Mouse (Mus musculus): Measurements from ENCODE around the gene Pitx1.

The Pitx1 gene

GRCm38 (mm10) chr13:55836142-55836625 lies at the start of gene Pitx1:
TSS of gene Pitx1 (minus strand) at chr13:55836192.
- DNase-seq: no peak

DNA sequence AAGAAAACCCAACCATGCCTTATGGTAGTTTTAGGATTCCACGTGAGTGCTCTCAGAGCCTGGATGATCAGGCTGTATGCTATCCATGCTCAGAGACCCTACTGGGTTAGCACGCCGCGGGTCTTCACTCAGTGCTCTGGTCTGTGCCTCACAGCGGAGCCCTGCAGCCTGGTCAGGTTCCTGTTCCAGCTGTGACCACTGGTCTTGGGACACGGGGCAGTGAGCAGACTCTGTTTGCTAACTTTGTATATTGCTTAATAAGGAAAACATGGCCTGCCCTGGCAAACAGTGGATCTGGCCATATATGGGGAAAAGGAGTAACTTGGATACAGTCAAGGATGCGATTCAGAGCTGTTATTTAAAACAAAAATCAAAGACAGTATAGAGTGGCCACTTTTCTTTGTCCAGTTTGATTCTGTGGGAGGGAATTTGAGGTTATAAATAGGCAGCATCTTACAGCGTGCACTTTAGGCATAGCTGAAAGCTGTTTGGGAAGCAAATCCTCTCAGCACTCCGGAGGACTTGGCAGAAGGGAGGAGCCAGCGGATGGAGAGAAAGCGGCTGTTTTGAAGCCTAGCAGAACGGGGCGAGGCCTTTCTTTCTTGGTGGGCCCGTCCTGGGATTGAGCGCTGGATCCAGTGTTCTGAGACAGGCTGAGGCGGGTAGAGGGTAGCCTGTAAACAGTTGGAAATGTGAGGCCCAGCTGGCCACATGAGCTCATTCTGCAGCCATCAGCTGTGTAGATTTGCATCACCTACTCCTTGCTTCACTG lies 45.6 kb upstream of the Pitx1 start:
- DNase-seq: no peak

DNA sequence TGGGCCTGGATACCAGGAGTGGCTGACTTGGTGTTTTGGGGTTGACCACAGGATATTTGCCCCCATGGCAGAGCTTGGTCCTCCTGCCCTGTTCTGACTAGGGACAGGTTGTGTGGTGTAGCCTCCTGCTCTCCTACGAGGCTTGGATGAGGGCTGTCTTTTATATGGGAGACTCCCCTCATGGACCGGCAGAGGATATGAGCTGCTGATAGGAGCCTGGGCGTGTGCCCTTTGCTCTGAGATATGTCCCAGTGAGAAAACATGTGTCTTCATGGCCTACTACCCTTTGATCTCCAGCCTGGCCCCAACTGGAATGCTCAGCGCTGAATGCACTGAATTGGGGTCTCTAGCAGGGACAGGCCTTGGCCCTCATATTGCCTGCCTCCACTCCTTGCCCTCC lies 42.4 kb upstream of the Pitx1 start:
- DNase-seq: no peak

- no peak for DNase-seq
Observed at GRCm38 (mm10) chr13:55871410-55871809, 35.4 kb upstream of the Pitx1 start.

DNA sequence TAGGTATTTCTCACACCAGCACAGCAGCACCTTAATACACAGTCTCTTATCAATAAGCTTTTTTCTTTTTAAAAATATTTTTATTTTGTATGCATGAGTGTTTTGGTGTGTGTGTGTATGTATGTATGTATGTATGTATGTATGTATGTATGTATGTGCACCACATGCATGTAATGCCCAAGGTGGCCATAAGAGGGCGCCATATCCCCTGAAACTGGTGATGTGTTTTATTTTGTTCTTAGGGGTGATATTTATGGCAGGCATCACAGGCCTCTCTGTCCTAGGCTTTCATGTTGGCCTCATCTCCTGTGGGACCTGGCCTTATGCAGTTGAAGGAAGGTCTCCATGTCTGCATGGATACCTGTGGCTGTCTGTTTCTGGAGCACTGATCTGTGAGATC lies 34.0 kb upstream of the Pitx1 start:
- no peak for DNase-seq

- no peak for DNase-seq
Observed at GRCm38 (mm10) chr13:55867540-55868103, 31.6 kb upstream of the Pitx1 start.

- DNase-seq: no peak
Observed at GRCm38 (mm10) chr13:55860483-55860882, 24.5 kb upstream of the Pitx1 start.

DNA sequence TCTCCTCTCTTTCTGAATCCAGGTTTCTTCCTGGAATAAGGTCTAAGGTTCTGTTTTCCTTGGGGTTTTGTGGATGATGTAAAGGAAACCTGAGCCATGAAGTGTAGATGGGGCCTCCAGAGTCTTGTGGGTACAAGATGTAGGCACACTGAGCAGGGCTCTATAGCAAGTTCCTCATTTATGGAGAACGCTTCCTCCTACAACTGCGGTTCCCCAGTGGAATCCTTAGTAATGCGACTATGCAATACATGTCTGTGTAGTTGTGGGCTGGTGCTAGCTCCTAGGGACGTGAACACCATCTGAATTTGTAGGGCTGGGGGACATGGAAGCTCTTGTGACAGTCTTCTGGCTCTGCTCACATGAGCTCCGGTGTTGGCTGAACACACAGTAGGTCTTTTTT lies 22.5 kb upstream of the Pitx1 start:
- DNase-seq: no peak

- DNase-seq: no peak
Observed at GRCm38 (mm10) chr13:55855793-55856192, 19.8 kb upstream of the Pitx1 start.

DNA sequence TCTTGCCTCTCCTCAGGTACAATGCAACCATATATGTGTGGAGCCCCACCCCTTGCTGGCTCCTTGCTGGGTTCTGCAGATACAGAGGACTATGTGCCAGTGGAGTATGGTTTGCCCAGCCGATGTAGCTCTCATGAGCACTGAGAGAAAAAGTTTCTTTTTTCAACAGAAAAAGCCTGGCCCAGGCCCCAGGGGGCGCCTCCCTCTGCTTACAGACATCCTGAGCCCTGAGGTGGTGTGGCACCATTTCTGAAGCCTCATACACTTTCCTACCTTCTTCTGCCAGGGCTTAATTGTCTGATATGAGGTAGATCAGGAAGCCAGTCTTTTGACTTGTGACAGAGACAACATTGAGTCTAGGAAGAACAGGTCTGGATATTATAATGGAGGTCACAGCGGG lies 16.2 kb upstream of the Pitx1 start:
- DNase-seq: no peak

- no peak for DNase-seq
Observed at GRCm38 (mm10) chr13:55850726-55851125, 14.7 kb upstream of the Pitx1 start.

DNA sequence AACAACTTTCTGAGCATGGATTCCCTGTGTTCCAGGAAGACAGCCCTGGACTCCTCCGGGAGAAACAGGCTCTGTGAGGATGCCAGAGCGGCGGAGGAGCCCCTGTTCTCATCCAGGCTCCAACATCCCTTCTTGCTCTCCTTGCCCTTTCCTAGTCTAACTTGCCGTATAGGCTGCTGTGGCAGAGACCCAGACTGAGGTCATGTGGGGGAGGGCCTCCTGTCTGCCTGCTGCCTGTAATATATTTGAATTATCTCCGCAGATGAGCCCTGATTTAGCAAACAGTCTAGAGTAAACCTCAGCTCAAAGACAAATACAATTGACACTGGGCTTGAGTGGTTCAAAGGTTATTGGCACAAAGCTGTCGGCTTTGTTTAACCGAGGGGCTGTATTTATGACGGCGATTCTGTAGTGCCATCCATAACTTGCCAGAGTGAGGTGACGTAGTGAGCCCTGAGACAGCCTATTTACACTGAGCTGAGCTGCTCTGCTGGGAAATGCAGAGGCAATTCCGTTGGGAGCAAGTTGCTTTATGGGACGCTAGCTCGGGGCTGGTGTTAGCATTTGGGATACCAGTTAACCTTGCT lies 12.7 kb upstream of the Pitx1 start:
- no peak for DNase-seq

DNA sequence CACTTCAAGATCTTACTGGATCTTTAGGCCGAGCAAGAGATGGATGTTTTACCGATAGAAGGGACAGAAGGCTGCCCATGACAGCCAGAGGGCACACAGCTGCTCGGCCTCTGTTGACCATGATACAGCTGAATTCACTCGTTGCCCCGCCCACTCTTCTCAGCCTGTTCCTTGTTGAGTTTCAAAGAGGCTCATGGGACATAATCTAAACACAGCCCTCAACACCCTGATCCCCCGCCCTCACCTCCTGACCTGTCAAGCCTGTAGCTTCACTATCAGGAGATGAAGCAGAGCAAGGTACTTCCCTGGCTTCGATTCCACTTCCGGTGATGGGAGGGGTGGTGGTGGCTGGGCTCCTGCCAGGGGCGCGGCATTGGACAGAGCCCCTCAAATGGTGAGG lies 11.8 kb upstream of the Pitx1 start:
- no peak for DNase-seq

GRCm38 (mm10) chr13:55843700-55844099 lies 7.7 kb upstream of the Pitx1 start:
- DNase-seq: no peak

DNA sequence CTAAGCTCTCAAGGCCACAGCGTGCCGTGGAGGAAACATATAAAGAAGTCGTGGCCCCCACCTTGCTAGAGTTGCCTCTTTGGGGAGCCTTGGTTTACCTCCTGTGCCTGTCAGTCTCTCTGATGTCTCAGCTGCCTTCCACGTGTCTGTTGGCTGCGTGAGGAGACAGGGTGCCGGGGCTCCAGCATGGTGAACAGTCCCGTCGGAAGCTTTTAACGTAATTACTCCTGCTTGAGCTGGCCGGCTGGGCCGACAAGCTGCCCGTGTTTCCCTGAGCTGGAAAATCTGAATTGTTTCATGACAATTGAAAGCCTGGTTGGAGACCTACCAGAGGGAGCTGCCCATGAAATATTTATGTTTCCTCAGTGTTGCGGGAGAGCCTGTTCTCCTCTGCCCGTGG lies 4.2 kb upstream of the Pitx1 start:
- no peak for DNase-seq

- no peak for DNase-seq
Observed at GRCm38 (mm10) chr13:55836786-55837780, 1.1 kb upstream of the Pitx1 start.

DNA sequence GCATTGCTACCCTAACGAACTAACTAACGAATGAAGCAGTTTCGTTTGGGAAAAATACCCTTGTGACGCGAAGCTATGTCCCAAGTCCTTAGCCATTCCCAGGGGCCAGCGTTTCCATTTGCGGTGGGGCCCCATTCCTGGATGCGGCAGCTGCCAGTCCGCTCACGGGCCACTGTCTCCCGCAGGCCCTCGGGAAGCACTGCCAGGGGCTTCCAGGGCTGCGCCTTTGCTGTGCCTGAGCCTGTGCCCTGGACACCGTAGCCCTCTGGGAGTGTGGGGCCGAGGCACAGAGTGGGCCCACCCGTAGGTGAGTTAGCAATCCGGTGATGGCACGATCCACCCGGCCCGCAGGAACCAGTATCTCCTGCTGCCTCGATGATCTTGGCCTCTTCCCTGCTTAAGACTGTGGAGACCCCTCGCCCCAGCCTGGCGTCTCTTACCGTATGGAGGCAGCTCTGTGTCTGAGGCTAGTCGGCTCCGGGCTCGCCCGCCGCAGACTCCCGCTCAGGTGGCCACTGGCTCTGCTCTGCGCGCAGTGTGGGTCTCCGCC lies 369 bp downstream of the Pitx1 start:
- no peak for DNase-seq

DNA sequence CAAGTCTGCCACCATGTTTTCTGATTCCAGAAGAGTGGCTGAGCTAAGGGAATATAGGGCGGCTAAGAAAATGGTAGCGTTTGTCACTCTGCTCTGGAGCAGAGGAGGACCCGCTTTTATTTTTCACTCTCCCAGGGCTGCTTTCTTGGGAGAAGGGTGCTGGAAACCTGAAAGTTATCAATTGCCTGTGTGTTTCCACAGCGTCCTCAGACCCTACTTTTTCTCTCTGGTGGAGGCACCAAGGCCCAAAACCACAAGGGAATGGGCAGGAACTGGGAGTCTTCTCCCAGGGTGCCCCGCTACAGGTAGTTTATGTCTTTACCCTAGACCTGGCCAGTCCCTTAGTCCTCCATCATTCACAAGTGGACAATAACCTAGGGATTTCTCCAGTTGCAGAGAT lies 1.3 kb downstream of the Pitx1 start:
- no peak for DNase-seq

- no peak for DNase-seq
Observed at GRCm38 (mm10) chr13:55833921-55834320, 2.1 kb downstream of the Pitx1 start.

DNA sequence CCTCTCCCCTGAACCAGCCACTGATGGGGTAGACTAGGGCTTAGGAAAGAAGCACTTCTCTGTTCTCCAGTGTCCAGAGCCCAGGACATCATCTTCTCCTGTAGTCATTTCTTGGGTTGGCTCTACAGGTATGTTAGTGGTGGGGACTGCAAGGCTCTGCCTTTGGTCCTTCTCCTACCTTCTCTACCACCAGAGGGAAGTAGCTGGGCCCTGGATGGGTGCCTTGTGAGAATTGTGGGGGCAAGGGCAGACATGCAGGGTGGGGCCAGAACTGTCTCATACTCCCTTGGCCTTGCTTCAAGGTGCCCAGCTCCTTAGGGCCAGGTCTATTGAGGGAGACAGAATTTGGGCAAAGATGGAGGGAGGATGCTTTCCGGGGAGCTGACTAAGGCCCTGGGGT lies 3.4 kb downstream of the Pitx1 start:
- no peak for DNase-seq

GRCm38 (mm10) chr13:55831722-55832160 lies 4.3 kb downstream of the Pitx1 start:
- DNase-seq: no peak

GRCm38 (mm10) chr13:55830833-55831721 lies 4.9 kb downstream of the Pitx1 start:
- DNase-seq: no peak
